Mouse (Mus musculus) midbrain, embryonic 15.5 days (tissue): ENCODE data around the gene Icos. TPM values are rescaled to one million over a fixed set of nuclear protein-coding genes. Genes with fewer than 3 reads are reported as not detected.

ENCODE experiments used
- ATAC-seq: fragments of 200-750 bp; cut with Nextera tagmentation; replicated peaks from 2 replicates; pipeline ENCODE4 v1.8.0; 2017; ENCODE audit warnings: moderate TSS enrichment
- H3K27ac ChIP-seq: fragments of 300-500 bp; sonication (generic); 2 replicates; pipeline ENCODE4 v1.5.1; 2015; ENCODE audit warnings: mild to moderate bottlenecking, inconsistent platforms
- H3K27me3 ChIP-seq: fragments of 300-500 bp; sonication (generic); replicated peaks from 2 replicates; pipeline ENCODE4 v1.6.1; 2015; ENCODE audit warnings: inconsistent platforms
- H3K36me3 ChIP-seq: fragments of 300-500 bp; sonication (generic); replicated peaks from 2 replicates; pipeline ENCODE4 v1.6.1; 2015; ENCODE audit warnings: inconsistent platforms
- H3K4me1 ChIP-seq: fragments of 300-500 bp; sonication (generic); 2 replicates; pipeline ENCODE4 v1.6.1; 2015; ENCODE audit warnings: inconsistent platforms
- H3K4me2 ChIP-seq: fragments of 300-500 bp; sonication (generic); 2 replicates; pipeline ENCODE4 v1.6.1; 2015; ENCODE audit warnings: inconsistent platforms, mild to moderate bottlenecking, moderate library complexity
- H3K4me3 ChIP-seq: fragments of 300-500 bp; sonication (generic); 2 replicates; pipeline ENCODE4 v1.5.1; 2015; ENCODE audit warnings: mild to moderate bottlenecking, inconsistent platforms
- H3K9ac ChIP-seq: fragments of 300-500 bp; sonication (generic); 2 replicates; pipeline ENCODE4 v1.6.1; 2015; ENCODE audit warnings: mild to moderate bottlenecking, inconsistent platforms
- H3K9me3 ChIP-seq: fragments of 300-500 bp; sonication (generic); 2 replicates; pipeline ENCODE4 v1.6.1; 2016; ENCODE audit warnings: inconsistent platforms
- WGBS: fragments of 180-500 bp; shearing (Covaris S2); methylation state at CpG from one replicate; pipeline ENCODE4 v1.1.7; 2015; ENCODE audit warnings: mixed read lengths; 5-methylcytosine and 5-hydroxymethylcytosine counted together
- polyA plus RNA-seq: library from polyadenylated mRNA; unstranded; fragments of >200 nt; fragmentation: Nextera tagmentation; extraction: Ambion mirVana; gene quantifications from 2 replicates; pipeline ENCODE4 v1.2.1, GENCODE M21; 2015

The Icos gene
- polyA plus RNA-seq, 1 experiment from 2014 or later, result not detected

DNA sequence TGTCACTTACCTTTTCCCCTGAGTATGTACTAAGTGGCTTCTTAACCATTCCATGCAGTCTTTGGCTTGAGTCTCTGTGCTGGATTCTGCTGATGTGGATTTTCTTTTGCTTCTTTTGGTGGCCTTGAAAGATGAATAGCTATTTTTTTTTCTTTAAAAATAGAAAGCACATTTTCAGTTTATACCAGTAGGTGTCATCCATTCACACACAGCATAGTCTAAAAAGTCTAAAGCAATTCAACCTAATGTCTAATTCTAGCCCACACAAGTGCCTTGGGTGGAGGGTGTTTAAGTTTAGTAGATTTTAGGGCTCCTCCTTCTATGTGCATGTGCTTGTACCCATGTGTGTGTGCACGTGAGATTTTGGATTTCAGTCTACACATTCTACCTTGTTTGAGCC is 6.9 kb upstream of the Icos start:
- Histone ChIP-seq H3K4me2 (no peak overlapping the region), H3K4me1 (no peaks in the 10 kb centered on the region), H3K27ac (no peak overlapping the region), H3K36me3 (no peaks in the 10 kb centered on the region), H3K27me3 (no peaks in the 10 kb centered on the region), H3K4me3 (no peak overlapping the region), H3K9me3 (no peaks in the 10 kb centered on the region), H3K9ac (no peak overlapping the region)
- no peak for ATAC-seq
- WGBS, result 85% methylated on average over 1 of the region's 1 CpGs

DNA sequence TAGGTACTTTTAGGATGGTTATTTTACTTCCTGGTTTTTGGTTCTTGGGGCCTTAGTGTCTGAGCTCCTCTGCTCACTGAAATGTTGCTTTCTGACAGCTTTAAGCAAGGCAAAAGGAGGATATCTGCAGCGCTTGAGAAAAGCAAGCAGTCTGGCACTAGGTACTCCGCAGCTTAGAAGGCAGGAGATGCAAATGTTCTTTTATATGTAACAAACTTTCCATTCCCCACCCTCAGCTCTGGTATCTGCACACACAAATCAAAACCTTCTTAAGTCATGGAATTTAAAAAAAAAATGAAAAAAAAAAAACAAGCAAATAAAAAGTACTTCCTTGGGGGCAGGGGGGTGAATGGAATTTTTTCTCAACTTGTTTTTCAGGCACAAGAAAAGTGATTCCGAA is 3.5 kb upstream of the Icos start:
- ATAC-seq, result no peak
- no peaks in the 10 kb centered on the region for H3K36me3 ChIP-seq
- no peak overlapping the region for H3K4me2 ChIP-seq
- no peak overlapping the region for H3K4me3 ChIP-seq
- no peaks in the 10 kb centered on the region for H3K9me3 ChIP-seq
- no peak overlapping the region for H3K9ac ChIP-seq
- 82% methylated on average over 3 of the region's 3 CpGs for WGBS
- no peak overlapping the region for H3K27ac ChIP-seq
- no peaks in the 10 kb centered on the region for H3K4me1 ChIP-seq
- H3K27me3 ChIP-seq, result no peaks in the 10 kb centered on the region

DNA sequence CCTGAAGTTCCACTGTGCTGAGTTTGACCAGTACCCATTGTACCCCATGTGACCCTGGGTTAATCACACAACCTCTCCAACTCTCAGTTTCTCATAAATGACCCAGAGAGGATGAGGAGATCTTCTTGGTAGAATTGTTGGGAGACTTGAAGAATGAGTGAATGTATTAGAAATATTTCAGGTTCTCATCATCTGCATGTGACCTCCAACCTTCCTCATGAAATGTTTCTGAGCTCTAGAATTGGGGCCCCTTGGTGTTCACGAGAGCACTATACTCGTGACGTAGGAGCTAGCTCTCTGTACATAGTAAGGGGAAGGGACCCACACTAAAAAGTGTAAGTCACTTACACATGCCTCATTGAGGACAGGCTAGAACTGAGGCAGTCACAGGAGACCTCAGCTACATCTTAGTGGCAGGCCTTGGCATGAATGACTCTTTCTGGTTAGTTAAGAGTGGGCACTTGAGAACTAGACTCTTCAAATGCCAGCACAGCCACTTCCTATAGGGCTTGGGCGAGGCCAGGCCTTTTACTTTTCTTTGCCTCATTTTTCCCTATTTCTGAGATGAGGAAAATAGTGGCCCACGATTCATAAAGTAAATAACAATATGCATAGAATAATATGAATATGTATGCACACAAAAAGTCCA is 2.0 kb upstream of the Icos start:
- Histone ChIP-seq H3K4me1 (no peaks in the 10 kb centered on the region), H3K4me3 (no peak overlapping the region), H3K36me3 (no peaks in the 10 kb centered on the region), H3K27me3 (no peaks in the 10 kb centered on the region), H3K27ac (no peak overlapping the region), H3K9me3 (no peaks in the 10 kb centered on the region), H3K9ac (no peak overlapping the region), H3K4me2 (no peak overlapping the region)
- 90% methylated on average over 5 of the region's 5 CpGs for WGBS
- no peak for ATAC-seq

- Histone ChIP-seq H3K9ac (no peak overlapping the region), H3K4me1 (no peaks in the 10 kb centered on the region), H3K27ac (no peak overlapping the region), H3K4me3 (no peak overlapping the region), H3K27me3 (no peaks in the 10 kb centered on the region), H3K36me3 (no peaks in the 10 kb centered on the region), H3K4me2 (no peak overlapping the region), H3K9me3 (no peaks in the 10 kb centered on the region)
- 53% methylated on average over 7 of the region's 7 CpGs for WGBS
- ATAC-seq, result no peak
Observed at GRCm38 (mm10) chr1:60979126-60979842, 1.6 kb downstream of the Icos start.

- WGBS, result 87% methylated on average over 2 of the region's 2 CpGs
- no peaks in the 10 kb centered on the region for H3K36me3 ChIP-seq
- H3K4me2 ChIP-seq, result no peak overlapping the region
Observed at GRCm38 (mm10) chr1:60979843-60980235, 2.1 kb downstream of the Icos start.

DNA sequence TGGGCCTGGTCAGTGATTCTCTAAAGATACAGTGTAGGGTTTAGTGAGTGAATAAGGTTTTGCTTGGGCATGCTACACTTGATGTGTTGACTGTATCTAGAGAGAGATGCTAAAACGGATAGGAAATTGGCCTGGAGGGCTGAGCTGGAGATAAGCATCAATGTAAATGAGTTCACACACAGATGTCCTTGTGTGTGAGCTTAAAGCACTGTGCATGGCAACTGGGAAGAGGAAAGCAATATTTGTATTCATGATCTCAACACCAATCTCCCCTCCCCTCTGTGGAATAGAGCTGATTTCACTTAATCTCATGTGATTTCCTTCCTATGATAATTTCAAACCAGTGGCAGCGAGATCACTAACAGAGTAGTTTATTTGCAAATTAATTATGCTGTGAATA is 7.3 kb downstream of the Icos start:
- WGBS, result 57% methylated on average over 2 of the region's 2 CpGs
- H3K4me3 ChIP-seq, result no peak overlapping the region
- no peak overlapping the region for H3K4me2 ChIP-seq
- no peaks in the 10 kb centered on the region for H3K4me1 ChIP-seq
- no peaks in the 10 kb centered on the region for H3K36me3 ChIP-seq
- no peaks in the 10 kb centered on the region for H3K9me3 ChIP-seq
- H3K27me3 ChIP-seq, result no peaks in the 10 kb centered on the region
- H3K9ac ChIP-seq, result no peak overlapping the region
- ATAC-seq, result no peak
- no peak overlapping the region for H3K27ac ChIP-seq

More at GRCm38 (mm10) chr1:60979843-60980235, 2.1 kb downstream of the Icos start:
- Histone ChIP-seq H3K4me3 (no peak overlapping the region), H3K27ac (no peak overlapping the region), H3K9me3 (no peaks in the 10 kb centered on the region), H3K27me3 (no peaks in the 10 kb centered on the region), H3K9ac (no peak overlapping the region), H3K4me1 (no peaks in the 10 kb centered on the region)
- ATAC-seq, result no peak

DNA sequence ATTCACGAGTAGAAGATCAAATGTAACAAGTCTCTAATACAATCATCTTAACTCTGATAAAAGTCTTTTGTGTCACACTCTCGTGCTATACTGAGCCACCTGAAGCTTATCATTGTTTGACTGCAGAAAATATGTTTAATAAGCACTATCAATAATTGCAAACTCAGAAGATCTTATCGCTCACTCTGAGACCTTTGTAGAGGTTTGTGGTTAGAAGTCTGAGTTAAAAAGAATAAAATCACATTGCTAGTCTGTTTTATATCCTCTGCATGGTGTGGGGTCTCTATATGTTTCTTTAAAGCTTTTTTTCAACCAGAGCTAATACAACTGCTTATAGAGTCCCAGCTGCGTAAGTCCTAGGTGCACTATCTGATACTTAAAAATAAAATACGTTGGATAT is 8.4 kb downstream of the Icos start:
- Histone ChIP-seq H3K27ac (no peak overlapping the region), H3K36me3 (no peaks in the 10 kb centered on the region), H3K27me3 (no peaks in the 10 kb centered on the region), H3K4me1 (no peaks in the 10 kb centered on the region), H3K4me2 (no peak overlapping the region), H3K9me3 (no peaks in the 10 kb centered on the region), H3K4me3 (no peak overlapping the region), H3K9ac (no peak overlapping the region)
- ATAC-seq, result no peak
- WGBS, result 77% methylated on average over 5 of the region's 5 CpGs

DNA sequence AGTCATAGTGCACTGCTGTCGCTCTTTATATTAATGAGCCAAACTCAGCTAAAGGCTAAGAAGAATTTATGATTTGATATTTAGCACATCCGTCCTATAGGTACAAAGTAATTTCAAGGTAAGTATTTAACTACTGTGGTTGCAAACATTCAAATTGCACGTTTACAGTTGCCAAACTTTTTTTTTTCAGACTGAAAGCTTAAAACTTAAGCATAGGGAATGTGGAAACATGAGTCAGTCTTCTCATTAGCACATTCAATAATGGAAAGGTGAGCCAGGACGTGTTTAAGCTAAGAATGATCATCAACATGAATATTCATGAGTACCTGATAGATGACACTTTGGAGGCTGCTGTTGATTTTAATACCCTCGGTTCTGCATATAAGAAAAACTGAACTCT is 11.4 kb downstream of the Icos start:
- ATAC-seq, result no peak
- no peaks in the 10 kb centered on the region for H3K36me3 ChIP-seq
- WGBS, result 75% methylated on average over 5 of the region's 5 CpGs
- H3K9me3 ChIP-seq, result no peaks in the 10 kb centered on the region
- no peak overlapping the region for H3K9ac ChIP-seq
- no peak overlapping the region for H3K4me3 ChIP-seq
- no peak overlapping the region for H3K27ac ChIP-seq
- no peak overlapping the region for H3K4me2 ChIP-seq
- no peaks in the 10 kb centered on the region for H3K4me1 ChIP-seq
- H3K27me3 ChIP-seq, result no peaks in the 10 kb centered on the region

- no peak overlapping the region for H3K9ac ChIP-seq
- no peak overlapping the region for H3K4me3 ChIP-seq
- no peak overlapping the region for H3K27ac ChIP-seq
- WGBS, result 69% methylated on average over 8 of the region's 8 CpGs
- H3K4me1 ChIP-seq, result no peaks in the 10 kb centered on the region
- no peak overlapping the region for H3K4me2 ChIP-seq
- no peak for ATAC-seq
- H3K27me3 ChIP-seq, result no peaks in the 10 kb centered on the region
- H3K36me3 ChIP-seq, result no peaks in the 10 kb centered on the region
- H3K9me3 ChIP-seq, result no peaks in the 10 kb centered on the region
Observed at GRCm38 (mm10) chr1:60990305-60990704, 12.6 kb downstream of the Icos start.

GRCm38 (mm10) chr1:60998008-60998557 is 20.4 kb downstream of the Icos start:
- WGBS, result 85% methylated on average over 3 of the region's 3 CpGs
- Histone ChIP-seq H3K4me3 (no peak overlapping the region), H3K27me3 (no peaks in the 10 kb centered on the region), H3K4me1 (no peaks in the 10 kb centered on the region), H3K4me2 (no peak overlapping the region), H3K27ac (no peak overlapping the region), H3K9ac (no peak overlapping the region), H3K36me3 (no peaks in the 10 kb centered on the region), H3K9me3 (no peaks in the 10 kb centered on the region)
- no peak for ATAC-seq

GRCm38 (mm10) chr1:60998689-60999088 is 21.0 kb downstream of the Icos start:
- ATAC-seq, result no peak
- Histone ChIP-seq H3K27me3 (no peaks in the 10 kb centered on the region), H3K36me3 (no peaks in the 10 kb centered on the region), H3K9ac (no peak overlapping the region), H3K9me3 (no peaks in the 10 kb centered on the region), H3K4me3 (no peak overlapping the region), H3K27ac (no peak overlapping the region), H3K4me2 (no peak overlapping the region), H3K4me1 (no peaks in the 10 kb centered on the region)
- 55% methylated on average over 2 of the region's 2 CpGs for WGBS

DNA sequence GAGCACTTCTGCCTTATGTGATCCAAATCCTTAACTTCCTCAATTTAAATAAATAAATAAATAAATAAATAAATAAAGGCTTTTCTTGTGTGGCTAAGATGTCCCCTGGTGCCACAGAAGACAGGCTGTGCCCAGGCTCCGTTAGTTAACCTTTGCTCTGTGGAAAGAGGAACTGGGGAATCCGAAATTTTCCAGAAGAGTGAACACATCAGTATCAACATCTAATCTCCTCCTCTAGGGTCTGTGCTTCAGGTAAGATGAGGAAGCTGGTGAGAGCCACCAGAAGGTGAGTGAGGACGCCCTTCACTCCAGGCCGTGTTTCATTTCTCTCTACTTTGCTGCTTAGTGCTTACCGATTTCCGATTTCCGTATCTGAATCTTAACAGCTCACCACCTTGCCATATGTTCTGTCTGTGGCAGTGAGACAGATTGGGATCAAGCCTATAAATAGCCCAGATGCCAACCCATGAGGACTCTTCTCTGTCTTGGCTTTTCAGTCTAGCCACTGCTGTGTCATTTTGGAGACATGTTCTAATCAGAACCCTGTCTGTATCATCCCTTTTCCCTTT is 24.1 kb downstream of the Icos start:
- WGBS, result 89% methylated on average over 7 of the region's 7 CpGs
- Histone ChIP-seq H3K36me3 (no peaks in the 10 kb centered on the region), H3K9ac (no peak overlapping the region), H3K27ac (no peak overlapping the region), H3K9me3 (no peaks in the 10 kb centered on the region), H3K4me1 (no peaks in the 10 kb centered on the region), H3K4me2 (no peak overlapping the region), H3K27me3 (no peaks in the 10 kb centered on the region), H3K4me3 (no peak overlapping the region)
- ATAC-seq, result no peak
